Mouse (Mus musculus) forebrain, postnatal 0 days (tissue): Measurements from ENCODE around the gene Gba. TPM values are rescaled to one million over a fixed set of nuclear protein-coding genes. Genes with fewer than 3 reads are reported as not detected.

ENCODE experiments used
- ATAC-seq: fragments of 200-750 bp; cut with Nextera tagmentation; 2 replicates; pipeline ENCODE4 v1.8.0; 2017; ENCODE audit warnings: mild to moderate bottlenecking, moderate library complexity
- DNase-seq: peaks from one replicate; pipeline ENCODE4 v3.0.0-alpha.2; 2015
- H3K27ac ChIP-seq: fragments of 300-500 bp; sonication (generic); 2 replicates; pipeline ENCODE4 v1.5.1; 2014; ENCODE audit warnings: low read depth, mild to moderate bottlenecking, antibody characterized with exemption, low read length, moderate library complexity, mixed read lengths
- H3K27me3 ChIP-seq: fragments of 300-500 bp; sonication (generic); 2 replicates; pipeline ENCODE4 v1.6.1; 2014; ENCODE audit warnings: mild to moderate bottlenecking, low read length, mixed read lengths; ENCODE audit not compliant: insufficient read depth
- H3K36me3 ChIP-seq: fragments of 300-500 bp; sonication (generic); 2 replicates; pipeline ENCODE4 v1.6.1; 2014; ENCODE audit warnings: mild to moderate bottlenecking, moderate library complexity; ENCODE audit not compliant: insufficient read depth
- H3K4me1 ChIP-seq: fragments of 300-500 bp; sonication (generic); 2 replicates; pipeline ENCODE4 v1.6.1; 2014; ENCODE audit warnings: antibody characterized with exemption; ENCODE audit not compliant: insufficient read depth
- H3K4me2 ChIP-seq: fragments of 300-500 bp; sonication (generic); 2 replicates; pipeline ENCODE4 v1.6.1; 2014; ENCODE audit warnings: low read depth, mild to moderate bottlenecking, moderate library complexity
- H3K4me3 ChIP-seq: fragments of 300-500 bp; sonication (generic); 2 replicates; pipeline ENCODE4 v1.5.1; 2014; ENCODE audit warnings: low read depth, low read length, mixed read lengths
- H3K9ac ChIP-seq: fragments of 300-500 bp; sonication (generic); 2 replicates; pipeline ENCODE4 v1.6.1; 2014; ENCODE audit warnings: mild to moderate bottlenecking
- H3K9me3 ChIP-seq: fragments of 300-500 bp; sonication (generic); 2 replicates; pipeline ENCODE4 v1.6.1; 2016; ENCODE audit warnings: low read length
- CTCF ChIP-seq: sonication (generic); IDR thresholded peaks from 2 replicates; pipeline ENCODE4 v1.5.1; 2016; ENCODE audit warnings: antibody characterized with exemption, control low read depth, low read depth
- WGBS: fragments of 180-500 bp; shearing (Covaris S2); extraction: QIAGEN DNeasy Blood & Tissue Kit; methylation state at CpG from one replicate; pipeline ENCODE4 v1.1.7; 2014; 5-methylcytosine and 5-hydroxymethylcytosine counted together
- polyA plus RNA-seq: library from polyadenylated mRNA; unstranded; fragments of >200 nt; fragmentation: Nextera tagmentation; extraction: Ambion mirVana; gene quantifications from 2 replicates; pipeline ENCODE4 v1.2.1, GENCODE M21; 2015
- total RNA-seq: library from RNA; depleted of rRNA; stranded (reverse); fragments of >200 nt; gene quantifications from 2 replicates; pipeline ENCODE4 v1.2.3, GENCODE M21; 2014

The Gba gene
- total and polyA plus RNA-seq, 2 experiments from 2014 or later: 41.7 to 51.1 TPM

GRCm38 (mm10) chr3:89161786-89162185 lies 40.9 kb upstream of the Gba start:
- Histone ChIP-seq H3K9ac (no peak overlapping the region), H3K27me3 (no peaks in the 10 kb centered on the region), H3K27ac (no peak overlapping the region), H3K9me3 (no peaks in the 10 kb centered on the region), H3K4me3 (no peak overlapping the region), H3K36me3 (peaks cover 2% of the 10 kb centered on the region; the same call in 1 of the 2 replicates), H3K4me2 (no peak overlapping the region), H3K4me1 (peaks cover 14% of the 10 kb centered on the region)
- no peak for TF ChIP-seq CTCF
- ATAC-seq (no peak), DNase-seq (no peak)
- WGBS: 84% methylated on average over 4 of the region's 4 CpGs

DNA sequence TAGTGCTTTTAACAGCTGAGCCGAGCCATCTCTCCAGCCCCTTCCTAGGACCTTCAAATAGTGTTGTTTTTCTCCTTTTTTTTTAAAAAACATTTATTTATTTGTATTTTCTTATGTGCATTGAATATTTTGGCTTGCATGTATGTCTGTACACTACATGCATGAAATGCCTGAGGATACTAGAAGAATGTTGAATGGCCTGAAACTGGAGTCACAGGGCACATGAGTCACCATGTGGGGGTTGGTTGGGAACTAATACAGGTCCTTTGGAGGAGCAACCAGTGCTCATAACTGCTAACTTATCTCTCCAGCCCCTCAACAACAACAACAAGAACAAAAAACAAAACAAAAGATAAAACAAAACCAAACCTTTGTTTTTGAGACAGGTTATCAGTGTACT lies 39.6 kb upstream of the Gba start:
- TF ChIP-seq CTCF: no peak
- Histone ChIP-seq H3K9ac (no peak overlapping the region), H3K36me3 (peaks cover 13% of the 10 kb centered on the region; the same call in 1 of the 2 replicates), H3K9me3 (no peaks in the 10 kb centered on the region), H3K4me3 (no peak overlapping the region), H3K27ac (no peak overlapping the region), H3K4me1 (peaks cover 12% of the 10 kb centered on the region), H3K4me2 (no peak overlapping the region), H3K27me3 (no peaks in the 10 kb centered on the region)
- WGBS: 76% methylated on average over 1 of the region's 1 CpGs
- ATAC-seq (no peak), DNase-seq (no peak)

DNA sequence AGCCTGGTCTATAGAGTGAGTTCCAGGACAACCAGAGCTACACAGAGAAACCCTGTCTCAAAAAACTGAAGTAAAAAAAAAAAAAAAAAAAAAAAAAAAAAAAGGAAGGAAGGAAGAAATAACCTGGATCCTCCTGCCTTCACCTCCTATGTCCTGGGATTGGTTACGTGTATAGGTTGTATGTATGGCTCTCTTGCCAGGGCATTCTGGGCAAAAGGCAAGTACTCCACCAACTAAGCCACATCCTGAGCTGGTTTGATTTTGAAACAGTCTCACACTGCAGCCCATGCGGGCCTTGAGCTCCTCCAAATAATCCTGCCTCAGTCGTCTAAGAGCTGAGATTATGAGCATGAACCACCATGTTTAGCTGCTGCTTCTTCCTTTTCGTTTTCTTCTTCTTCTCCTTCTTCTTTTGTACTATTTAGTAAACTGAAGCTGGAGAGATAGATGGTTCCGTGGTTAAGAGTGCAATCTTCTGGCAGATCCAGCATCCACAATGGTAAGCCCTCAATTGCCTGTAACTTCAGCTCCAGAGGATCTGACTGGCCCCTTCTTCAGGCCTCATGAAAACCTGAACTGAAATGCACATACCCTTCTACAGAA lies 39.0 kb upstream of the Gba start:
- Histone ChIP-seq H3K4me2 (peak overlapping the region; percentile 66; the same call in 1 of the 2 replicates), H3K27me3 (no peaks in the 10 kb centered on the region), H3K4me3 (peak overlapping the region; percentile 86), H3K9ac (no peak overlapping the region), H3K4me1 (peaks cover 8% of the 10 kb centered on the region), H3K9me3 (no peaks in the 10 kb centered on the region), H3K36me3 (peaks cover 19% of the 10 kb centered on the region), H3K27ac (0 out of 2 replicates have a peak overlapping the region, but pooled peaks have one; percentile 88)
- ATAC-seq: no peak
- DNase-seq: no peak
- no peak for TF ChIP-seq CTCF
- WGBS: 72% methylated on average over 5 of the region's 5 CpGs

- no peak for TF ChIP-seq CTCF
- DNase-seq (peak; percentile 94), ATAC-seq (peak; percentile 98)
- Histone ChIP-seq H3K4me3 (peak within 1 kb of the TSS; percentile 86), H3K4me2 (peak within 1 kb of the TSS; percentile 66), H3K27me3 (no peaks in the 10 kb centered on the region), H3K27ac (peak within 1 kb of the TSS; percentile 88), H3K9ac (peak within 1 kb of the TSS; percentile 87), H3K9me3 (no peaks in the 10 kb centered on the region), H3K36me3 (peaks cover 29% of the 10 kb centered on the region), H3K4me1 (peaks cover 5% of the 10 kb centered on the region)
- WGBS: under 1% methylated on average over 79 of the region's 79 CpGs
Observed at GRCm38 (mm10) chr3:89164506-89165267, 38.0 kb upstream of the Gba start, which contains the start of gene Clk2. Clk2 (plus strand) TSS chr3:89164795.

GRCm38 (mm10) chr3:89165268-89165870 lies 37.4 kb upstream of the Gba start:
- H3K9ac ChIP-seq: peak overlapping the region; percentile 87
- H3K27me3 ChIP-seq: no peaks in the 10 kb centered on the region
- ATAC-seq (no peak), DNase-seq (no peak)
- H3K4me3 ChIP-seq: peak overlapping the region; percentile 86
- WGBS: 26% methylated on average over 12 of the region's 12 CpGs
- no peak for TF ChIP-seq CTCF
- H3K36me3 ChIP-seq: peaks cover 35% of the 10 kb centered on the region
- no peaks in the 10 kb centered on the region for H3K9me3 ChIP-seq
- peak overlapping the region; percentile 88 for H3K27ac ChIP-seq
- H3K4me2 ChIP-seq: peak overlapping the region; percentile 66
- peaks cover 5% of the 10 kb centered on the region for H3K4me1 ChIP-seq

DNA sequence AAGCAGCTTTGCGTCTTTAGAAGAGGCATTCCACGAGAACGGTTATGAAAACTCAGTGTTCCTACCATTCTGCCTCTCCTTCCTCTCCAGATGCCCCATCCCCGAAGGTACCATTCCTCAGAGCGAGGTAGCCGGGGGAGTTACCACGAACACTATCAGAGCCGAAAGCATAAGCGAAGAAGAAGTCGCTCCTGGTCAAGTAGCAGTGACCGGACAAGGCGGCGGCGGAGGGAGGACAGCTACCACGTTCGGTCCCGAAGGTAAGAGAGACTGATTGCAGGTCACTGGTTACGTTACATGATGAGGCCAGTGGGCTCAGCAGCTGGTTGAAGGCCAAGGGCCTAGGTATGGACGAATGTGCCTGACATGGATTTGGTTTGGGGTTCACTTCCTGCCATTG lies 35.8 kb upstream of the Gba start:
- Histone ChIP-seq H3K4me2 (no peak overlapping the region), H3K27ac (no peak overlapping the region), H3K9me3 (no peaks in the 10 kb centered on the region), H3K36me3 (peaks cover 48% of the 10 kb centered on the region), H3K27me3 (no peaks in the 10 kb centered on the region), H3K4me3 (no peak overlapping the region), H3K4me1 (peaks cover 5% of the 10 kb centered on the region), H3K9ac (no peak overlapping the region)
- 96% methylated on average over 19 of the region's 19 CpGs for WGBS
- DNase-seq (no peak), ATAC-seq (no peak)
- no peak for TF ChIP-seq CTCF

GRCm38 (mm10) chr3:89174844-89175243 lies 27.9 kb upstream of the Gba start:
- H3K36me3 ChIP-seq: peaks cover 69% of the 10 kb centered on the region
- TF ChIP-seq CTCF: no peak
- ATAC-seq (no peak), DNase-seq (no peak)
- WGBS: 94% methylated on average over 11 of the region's 11 CpGs
- H3K27ac ChIP-seq: no peak overlapping the region
- peaks cover 8% of the 10 kb centered on the region for H3K4me1 ChIP-seq
- H3K27me3 ChIP-seq: no peaks in the 10 kb centered on the region
- H3K9me3 ChIP-seq: no peaks in the 10 kb centered on the region
- no peak overlapping the region for H3K4me2 ChIP-seq
- no peak overlapping the region for H3K9ac ChIP-seq
- H3K4me3 ChIP-seq: no peak overlapping the region
